Mouse (Mus musculus) stomach, embryonic 14.5 days (tissue): ENCODE measurements at regions not wholly inside any gene's neighbourhood (a gene's known extent, or its start where the extent isn't known, plus 50 kb on each side); places are given as distances from the start of the nearest gene placed in this dataset.

Experiments used
- ATAC-seq: fragments of 200-750 bp; cut with Nextera tagmentation; 2 replicates; pipeline ENCODE4 v1.8.0; 2017; ENCODE audit warnings: low read depth, moderate TSS enrichment; ENCODE audit not compliant: insufficient number of reproducible peaks, insufficient read depth, low FRiP score
- H3K27ac ChIP-seq: fragments of 300-500 bp; sonication (generic); 2 replicates; pipeline ENCODE4 v1.5.1; 2014; ENCODE audit warnings: mild to moderate bottlenecking, low read length, moderate library complexity, mixed read lengths
- H3K27me3 ChIP-seq: fragments of 300-500 bp; sonication (generic); 2 replicates; pipeline ENCODE4 v1.6.1; 2014; ENCODE audit warnings: low read length, control low read depth, mixed read lengths; ENCODE audit not compliant: control insufficient read depth, insufficient read depth
- H3K36me3 ChIP-seq: fragments of 300-500 bp; sonication (generic); 2 replicates; pipeline ENCODE4 v1.6.1; 2014; ENCODE audit warnings: mild to moderate bottlenecking, control low read depth, low read length, moderate library complexity, mixed read lengths; ENCODE audit not compliant: control insufficient read depth, insufficient read depth
- H3K4me1 ChIP-seq: fragments of 300-500 bp; sonication (generic); 2 replicates; pipeline ENCODE4 v1.6.1; 2014; ENCODE audit warnings: low read length, control low read depth, mixed read lengths; ENCODE audit not compliant: control insufficient read depth, insufficient read depth
- H3K4me2 ChIP-seq: fragments of 300-500 bp; sonication (generic); replicated peaks from 2 replicates; pipeline ENCODE4 v1.6.1; 2014; ENCODE audit warnings: low read depth, low read length, control low read depth
- H3K4me3 ChIP-seq: fragments of 300-500 bp; sonication (generic); 2 replicates; pipeline ENCODE4 v1.5.1; 2014; ENCODE audit warnings: low read depth, low read length, control low read depth
- H3K9ac ChIP-seq: fragments of 300-500 bp; sonication (generic); replicated peaks from 2 replicates; pipeline ENCODE4 v1.6.1; 2014; ENCODE audit warnings: low read depth, mild to moderate bottlenecking, control low read depth, low read length, moderate library complexity, mixed read lengths
- H3K9me3 ChIP-seq: fragments of 300-500 bp; sonication (generic); 2 replicates; pipeline ENCODE4 v1.6.1; 2016; ENCODE audit warnings: low read depth, low read length, control low read depth; ENCODE audit not compliant: control insufficient read depth
- WGBS: fragments of 180-500 bp; shearing (Covaris S2); extraction: QIAGEN DNeasy Blood & Tissue Kit; methylation state at CpG from one replicate; pipeline ENCODE4 v1.1.7; 2014; 5-methylcytosine and 5-hydroxymethylcytosine counted together

DNA sequence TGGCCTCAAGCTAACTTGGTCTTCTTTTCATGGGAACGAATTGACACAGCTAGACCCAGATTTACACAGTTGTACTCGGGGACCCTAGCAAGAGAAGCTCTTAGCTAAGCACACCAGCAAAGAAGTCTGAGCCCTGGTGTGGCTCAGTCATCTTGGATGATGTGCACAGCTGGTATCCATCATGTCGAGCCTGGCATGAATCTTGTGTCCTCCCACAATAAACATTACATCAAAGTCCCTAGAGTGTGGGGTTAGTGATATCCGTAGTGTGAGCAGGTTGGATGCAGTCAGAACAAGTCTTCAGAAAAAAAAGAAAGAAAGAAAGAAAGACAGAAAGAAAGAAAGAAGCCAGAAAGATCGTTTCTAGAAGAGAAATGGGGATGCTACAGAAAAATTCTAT is 52.1 kb upstream of the Hmcn1 start:
- no peak overlapping the region for H3K27ac ChIP-seq
- H3K36me3 ChIP-seq: no peaks in the 10 kb centered on the region
- 34% methylated on average over 5 of the region's 5 CpGs for WGBS
- no peak overlapping the region for H3K4me2 ChIP-seq
- no peak for ATAC-seq
- H3K4me1 ChIP-seq: peaks cover 4% of the 10 kb centered on the region; the same call in 1 of the 2 replicates
- no peak overlapping the region for H3K4me3 ChIP-seq
- no peaks in the 10 kb centered on the region for H3K9me3 ChIP-seq
- H3K9ac ChIP-seq: no peak overlapping the region
- H3K27me3 ChIP-seq: no peaks in the 10 kb centered on the region

DNA sequence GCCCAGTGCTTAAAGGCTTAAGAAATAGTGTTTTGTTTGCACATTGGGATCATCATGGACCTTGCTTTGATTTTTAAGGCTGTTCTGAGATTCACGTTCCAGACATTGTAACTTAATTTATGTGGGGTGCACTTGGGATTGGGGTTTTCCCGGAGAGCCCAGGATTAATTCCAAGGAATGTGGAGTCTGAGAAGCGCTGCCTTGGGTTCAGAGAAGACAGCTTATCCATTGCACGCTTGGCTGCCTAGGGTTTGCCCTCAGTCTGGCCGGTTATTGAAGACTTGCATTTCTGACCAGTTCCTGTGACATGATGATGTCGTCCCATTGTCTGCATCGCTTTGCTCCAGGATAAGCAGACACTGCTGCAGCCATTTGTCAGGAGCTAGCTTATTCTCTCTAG is 53.4 kb upstream of the Hmcn1 start:
- WGBS: 56% methylated on average over 7 of the region's 7 CpGs
- H3K27me3 ChIP-seq: no peaks in the 10 kb centered on the region
- no peak overlapping the region for H3K4me2 ChIP-seq
- H3K36me3 ChIP-seq: no peaks in the 10 kb centered on the region
- no peaks in the 10 kb centered on the region for H3K4me1 ChIP-seq
- no peak for ATAC-seq
- H3K27ac ChIP-seq: no peak overlapping the region
- no peak overlapping the region for H3K9ac ChIP-seq
- no peak overlapping the region for H3K4me3 ChIP-seq
- H3K9me3 ChIP-seq: no peaks in the 10 kb centered on the region

- no peaks in the 10 kb centered on the region for H3K27me3 ChIP-seq
- no peak overlapping the region for H3K27ac ChIP-seq
- no peaks in the 10 kb centered on the region for H3K36me3 ChIP-seq
- H3K4me2 ChIP-seq: no peak overlapping the region
- WGBS: 77% methylated on average over 19 of the region's 19 CpGs
- no peak overlapping the region for H3K9ac ChIP-seq
- ATAC-seq: no peak
- H3K9me3 ChIP-seq: no peaks in the 10 kb centered on the region
- H3K4me3 ChIP-seq: no peak overlapping the region
- no peaks in the 10 kb centered on the region for H3K4me1 ChIP-seq
These were observed 56.7 kb upstream of the Hmcn1 start for GRCm38 (mm10) chr1:151049726-151050506.

DNA sequence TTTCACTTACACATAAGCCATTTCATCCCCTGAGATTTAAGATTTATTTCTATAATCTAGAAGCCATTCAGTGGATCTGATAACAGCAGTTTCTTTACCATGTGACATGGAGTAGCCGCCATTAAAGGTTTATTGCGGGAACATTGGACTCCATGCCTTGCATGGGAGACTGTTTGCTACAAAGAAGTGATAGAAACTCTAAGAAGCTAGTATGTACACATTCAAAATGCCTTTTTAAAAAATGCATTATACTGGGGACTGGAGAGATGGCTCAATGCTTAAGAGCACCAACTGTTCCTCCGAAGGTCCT is 57.2 kb upstream of the Hmcn1 start:
- Histone ChIP-seq H3K36me3 (no peaks in the 10 kb centered on the region), H3K4me2 (no peak overlapping the region), H3K4me3 (no peak overlapping the region), H3K27me3 (no peaks in the 10 kb centered on the region), H3K27ac (no peak overlapping the region), H3K9ac (no peak overlapping the region), H3K9me3 (no peaks in the 10 kb centered on the region), H3K4me1 (no peaks in the 10 kb centered on the region)
- ATAC-seq: no peak
- WGBS: 86% methylated on average over 3 of the region's 3 CpGs

- Histone ChIP-seq H3K27me3 (no peaks in the 10 kb centered on the region), H3K9ac (no peak overlapping the region), H3K27ac (no peak overlapping the region), H3K4me2 (no peak overlapping the region), H3K4me3 (no peak overlapping the region), H3K9me3 (no peaks in the 10 kb centered on the region), H3K4me1 (no peaks in the 10 kb centered on the region), H3K36me3 (no peaks in the 10 kb centered on the region)
- no peak for ATAC-seq
- WGBS: 52% methylated on average over 5 of the region's 5 CpGs
These were observed 60.0 kb upstream of the Hmcn1 start for GRCm38 (mm10) chr1:151053268-151053667.

GRCm38 (mm10) chr1:151055396-151055795 is 62.2 kb upstream of the Hmcn1 start:
- no peaks in the 10 kb centered on the region for H3K4me1 ChIP-seq
- WGBS: 87% methylated on average over 6 of the region's 6 CpGs
- H3K4me3 ChIP-seq: no peak overlapping the region
- no peak for ATAC-seq
- no peak overlapping the region for H3K9ac ChIP-seq
- H3K36me3 ChIP-seq: no peaks in the 10 kb centered on the region
- H3K4me2 ChIP-seq: no peak overlapping the region
- no peaks in the 10 kb centered on the region for H3K9me3 ChIP-seq
- no peak overlapping the region for H3K27ac ChIP-seq
- H3K27me3 ChIP-seq: no peaks in the 10 kb centered on the region

- Histone ChIP-seq H3K9ac (no peak overlapping the region), H3K4me2 (no peak overlapping the region), H3K36me3 (no peaks in the 10 kb centered on the region), H3K4me3 (no peak overlapping the region), H3K4me1 (no peaks in the 10 kb centered on the region), H3K27ac (no peak overlapping the region), H3K9me3 (no peaks in the 10 kb centered on the region), H3K27me3 (no peaks in the 10 kb centered on the region)
- ATAC-seq: no peak
- 78% methylated on average over 4 of the region's 4 CpGs for WGBS
These were observed 66.4 kb upstream of the Hmcn1 start for GRCm38 (mm10) chr1:151059546-151060136.

DNA sequence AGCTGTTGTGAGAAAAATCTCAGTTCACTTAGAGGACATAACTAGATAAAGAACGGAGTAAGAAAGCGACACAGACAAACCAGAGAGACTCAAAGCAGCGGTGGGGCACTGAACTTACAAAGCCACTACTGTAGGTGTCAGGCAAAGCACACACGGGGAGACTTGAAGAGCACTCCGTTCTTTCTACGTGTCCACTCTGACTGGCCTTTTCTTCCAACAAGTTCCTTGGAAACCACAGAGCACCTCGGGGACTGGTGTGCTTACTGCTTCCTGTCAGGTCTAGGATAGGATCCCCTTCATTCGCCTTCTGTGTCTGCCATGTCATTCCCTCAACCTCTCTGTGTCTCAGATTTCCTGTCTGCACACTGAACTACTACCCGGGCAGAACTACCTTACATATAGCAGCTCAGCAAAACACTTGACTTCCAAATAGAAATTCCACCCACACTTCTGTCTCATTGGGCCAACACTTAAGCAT is 71.9 kb upstream of the Hmcn1 start:
- H3K27me3 ChIP-seq: no peaks in the 10 kb centered on the region
- no peak for ATAC-seq
- no peak overlapping the region for H3K4me2 ChIP-seq
- WGBS: 67% methylated on average over 9 of the region's 9 CpGs
- no peak overlapping the region for H3K27ac ChIP-seq
- no peaks in the 10 kb centered on the region for H3K36me3 ChIP-seq
- no peak overlapping the region for H3K9ac ChIP-seq
- H3K4me3 ChIP-seq: no peak overlapping the region
- H3K4me1 ChIP-seq: no peaks in the 10 kb centered on the region
- H3K9me3 ChIP-seq: no peaks in the 10 kb centered on the region
